Mouse (Mus musculus) forebrain, embryonic 16.5 days (tissue): ENCODE data around the gene Sppl2c. TPM values are rescaled to one million over a fixed set of nuclear protein-coding genes. Genes with fewer than 3 reads are reported as not detected.

ENCODE experiments used
- polyA plus RNA-seq: library from polyadenylated mRNA; unstranded; fragments of >200 nt; fragmentation: Nextera tagmentation; extraction: Ambion mirVana; gene quantifications from 2 replicates; pipeline ENCODE4 v1.2.1, GENCODE M21; 2015

Gene Sppl2c
- polyA plus RNA-seq, 1 experiment from 2014 or later, result not detected

Other genes starting within 250 kb of the Sppl2c start
- 99.6 and 128 TPM in 2 replicates for gene Nsf, start 232.3 kb upstream of the Sppl2c start, polyA plus RNA-seq
- gene Arf2, start 219.6 kb upstream of the Sppl2c start, polyA plus RNA-seq, result 177 and 186 TPM in 2 replicates
- 5.2 and 6.3 TPM in 2 replicates for gene Crhr1, start 53.5 kb upstream of the Sppl2c start, polyA plus RNA-seq
- gene Mapt, start 45.1 kb downstream of the Sppl2c start, polyA plus RNA-seq, result 754 and 864 TPM in 2 replicates